19 mouse cellular contexts compared by ENCODE assay signal in the genomic region with DNA sequence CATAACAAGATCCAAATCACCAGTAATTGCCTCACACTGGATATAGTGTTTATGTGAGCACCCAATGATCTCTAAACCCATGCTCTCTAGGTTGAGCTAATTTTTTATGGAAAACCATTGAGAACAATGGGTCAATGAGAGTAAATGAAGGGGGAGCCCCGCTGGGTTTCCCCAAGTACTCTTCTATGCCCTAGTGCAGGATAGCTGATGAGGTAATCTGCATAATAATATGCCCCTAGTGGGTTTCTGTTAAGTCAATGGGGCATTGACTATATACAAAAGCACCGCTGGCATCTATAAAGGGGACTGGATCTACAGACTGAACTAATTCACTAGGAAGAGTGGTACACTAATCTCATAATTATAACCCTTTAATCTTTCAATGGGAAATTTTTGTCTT.
DNase-seq lines count a peak whose midpoint lies in the region; ATAC-seq lines count a peak whose summit lies in the region.
"Had no signal": no experiment of that assay in that cellular context is flagged by ENCODE, and none has a peak within 500 bp of the region (broad histone marks: within the 10 kb centered on the region; RNA-seq: fewer than 3 reads in every experiment).

No protein-coding gene starts in this region.

- H3K4me2 ChIP-seq in hindbrain, embryonic 11.5 days (replicated peaks; ENCODE audit: low read depth, low read length): no peak overlapping the region
- H3K4me2 ChIP-seq in hindbrain, embryonic 16.5 days (ENCODE audit: low read length): no peak overlapping the region
- no peak overlapping the region for H3K4me2 ChIP-seq in neural tube, embryonic 12.5 days (replicated peaks)
- H3K4me2 ChIP-seq in neural tube, embryonic 15.5 days: no peak overlapping the region
- no peak overlapping the region for H3K4me2 ChIP-seq in forebrain, embryonic 14.5 days (ENCODE audit: low read length)
- H3K4me2 ChIP-seq: limb, embryonic 15.5 days had no signal

- no peaks in the 10 kb centered on the region for H3K27me3 ChIP-seq in hindbrain, embryonic 11.5 days (ENCODE audit: control insufficient read depth, insufficient read depth, low read length)
- H3K27me3 ChIP-seq in hindbrain, embryonic 16.5 days (replicated peaks; ENCODE audit: control insufficient read depth, insufficient read depth, low read length): no peaks in the 10 kb centered on the region
- H3K27me3 ChIP-seq in neural tube, embryonic 12.5 days (replicated peaks): no peaks in the 10 kb centered on the region
- H3K27me3 ChIP-seq in neural tube, embryonic 15.5 days (replicated peaks): no peaks in the 10 kb centered on the region
- H3K27me3 ChIP-seq in forebrain, embryonic 14.5 days (replicated peaks; ENCODE audit: control insufficient read depth, insufficient read depth, low read length): no peaks in the 10 kb centered on the region
- H3K27me3 ChIP-seq: limb, embryonic 15.5 days; megakaryocyte, embryonic 14.5 days; Patski had no signal

- H3K9ac ChIP-seq in hindbrain, embryonic 11.5 days (ENCODE audit: low read depth, low read length): no peak overlapping the region
- H3K9ac ChIP-seq in hindbrain, embryonic 16.5 days (ENCODE audit: low read depth, low read length): no peak overlapping the region
- H3K9ac ChIP-seq in neural tube, embryonic 12.5 days: no peak overlapping the region
- no peak overlapping the region for H3K9ac ChIP-seq in neural tube, embryonic 15.5 days (replicated peaks)
- no peak overlapping the region for H3K9ac ChIP-seq in forebrain, embryonic 14.5 days (ENCODE audit: low read length)
- H3K9ac ChIP-seq: limb, embryonic 15.5 days had no signal

- DNase-seq in hindbrain, embryonic 11.5 days (ENCODE audit: low spot score): no peak
- DNase-seq in forebrain, embryonic 14.5 days (ENCODE audit: low spot score): peak; percentile 88
- no peak for DNase-seq in yolk sac, embryonic 10.5 days (ENCODE audit: low spot score)
- DNase-seq in gastrocnemius, postnatal 25 days: no peak
- DNase-seq: cerebellum, postnatal 10 days; heart, postnatal 10 days; kidney, adult 9 months; kidney, postnatal 4 days; lung, postnatal 10 days; right cerebral cortex, postnatal 4 days; thymus, postnatal 25 days had no signal

- WGBS in hindbrain, embryonic 11.5 days: 22% methylated on average over 2 of the region's 2 CpGs
- WGBS in hindbrain, embryonic 16.5 days: 14% methylated on average over 2 of the region's 2 CpGs
- WGBS in neural tube, embryonic 12.5 days: 13% methylated on average over 2 of the region's 2 CpGs
- WGBS in neural tube, embryonic 15.5 days: 11% methylated on average over 2 of the region's 2 CpGs
- 0% methylated on average over 2 of the region's 2 CpGs for WGBS in forebrain, embryonic 14.5 days

- H3K9me3 ChIP-seq in hindbrain, embryonic 11.5 days (ENCODE audit: control insufficient read depth, low read length): no peaks in the 10 kb centered on the region
- H3K9me3 ChIP-seq in hindbrain, embryonic 16.5 days (ENCODE audit: control insufficient read depth, low read length): no peaks in the 10 kb centered on the region
- H3K9me3 ChIP-seq in neural tube, embryonic 12.5 days: no peaks in the 10 kb centered on the region
- no peaks in the 10 kb centered on the region for H3K9me3 ChIP-seq in neural tube, embryonic 15.5 days (replicated peaks)
- no peaks in the 10 kb centered on the region for H3K9me3 ChIP-seq in forebrain, embryonic 14.5 days (replicated peaks; ENCODE audit: control insufficient read depth, low read length)
- H3K9me3 ChIP-seq: heart, embryonic 10.5 days; limb, embryonic 15.5 days; megakaryocyte, embryonic 14.5 days had no signal

- peak; percentile 89 for ATAC-seq in hindbrain, embryonic 11.5 days (ENCODE audit: low FRiP score)
- ATAC-seq in hindbrain, embryonic 16.5 days: no peak
- ATAC-seq in neural tube, embryonic 12.5 days (ENCODE audit: low FRiP score, low read depth): peak; percentile 90
- no peak for ATAC-seq in neural tube, embryonic 15.5 days (ENCODE audit: low FRiP score)
- peak; percentile 95 for ATAC-seq in forebrain, embryonic 14.5 days
- ATAC-seq: inflammation-experienced regulatory T-cells, adult 6 months; Patski had no signal

- no peak overlapping the region for H3K27ac ChIP-seq in hindbrain, embryonic 11.5 days (ENCODE audit: low read depth, low read length)
- no peak overlapping the region for H3K27ac ChIP-seq in hindbrain, embryonic 16.5 days (ENCODE audit: low read depth, low read length)
- H3K27ac ChIP-seq in neural tube, embryonic 12.5 days: no peak overlapping the region
- H3K27ac ChIP-seq in neural tube, embryonic 15.5 days (replicated peaks): no peak overlapping the region
- no peak overlapping the region for H3K27ac ChIP-seq in forebrain, embryonic 14.5 days (ENCODE audit: low read depth, low read length)
- H3K27ac ChIP-seq: heart, embryonic 10.5 days; limb, embryonic 15.5 days had no signal

- no peaks in the 10 kb centered on the region for H3K36me3 ChIP-seq in hindbrain, embryonic 11.5 days (ENCODE audit: control insufficient read depth, insufficient read depth, low read length)
- H3K36me3 ChIP-seq in hindbrain, embryonic 16.5 days (ENCODE audit: control insufficient read depth, insufficient read depth, low read length): no peaks in the 10 kb centered on the region
- no peaks in the 10 kb centered on the region for H3K36me3 ChIP-seq in neural tube, embryonic 12.5 days
- no peaks in the 10 kb centered on the region for H3K36me3 ChIP-seq in neural tube, embryonic 15.5 days
- no peaks in the 10 kb centered on the region for H3K36me3 ChIP-seq in forebrain, embryonic 14.5 days (ENCODE audit: control insufficient read depth, insufficient read depth, low read length)
- H3K36me3 ChIP-seq: heart, embryonic 10.5 days; limb, embryonic 15.5 days had no signal

- H3K4me1 ChIP-seq in hindbrain, embryonic 11.5 days (replicated peaks; ENCODE audit: control insufficient read depth, insufficient read depth, low read length): no peaks in the 10 kb centered on the region; the same call in 1 of the 2 replicates
- no peaks in the 10 kb centered on the region for H3K4me1 ChIP-seq in hindbrain, embryonic 16.5 days (ENCODE audit: control insufficient read depth, insufficient read depth, low read depth, low read length)
- no peaks in the 10 kb centered on the region; the same call in 1 of the 2 replicates for H3K4me1 ChIP-seq in neural tube, embryonic 12.5 days
- H3K4me1 ChIP-seq in neural tube, embryonic 15.5 days: peaks cover 5% of the 10 kb centered on the region; the same call in 1 of the 2 replicates
- H3K4me1 ChIP-seq in forebrain, embryonic 14.5 days (ENCODE audit: control insufficient read depth, insufficient read depth, low read length): peaks cover 6% of the 10 kb centered on the region
- H3K4me1 ChIP-seq: heart, embryonic 10.5 days; limb, embryonic 15.5 days; megakaryocyte, embryonic 14.5 days had no signal

- no peak overlapping the region for H3K4me3 ChIP-seq in hindbrain, embryonic 11.5 days (ENCODE audit: low read depth, low read length)
- no peak overlapping the region for H3K4me3 ChIP-seq in hindbrain, embryonic 16.5 days (ENCODE audit: low read length)
- no peak overlapping the region for H3K4me3 ChIP-seq in neural tube, embryonic 12.5 days
- no peak overlapping the region for H3K4me3 ChIP-seq in neural tube, embryonic 15.5 days (replicated peaks)
- no peak overlapping the region for H3K4me3 ChIP-seq in forebrain, embryonic 14.5 days (ENCODE audit: low read depth, low read length)
- H3K4me3 ChIP-seq: heart, embryonic 10.5 days; limb, embryonic 15.5 days; megakaryocyte, embryonic 14.5 days had no signal

Comparison
In these comparisons a context has a peak if more than half of its experiments do, and no peak if none do; other contexts are left out.
1. ATAC-seq: peak in hindbrain, embryonic 11.5 days (single experiment), neural tube, embryonic 12.5 days (single experiment) and forebrain, embryonic 14.5 days (single experiment); none in hindbrain, embryonic 16.5 days (single experiment) and neural tube, embryonic 15.5 days (single experiment).